26 mouse cellular contexts compared by ENCODE assay signal in genomic region chr7:74022571-74022970, GRCm38 (mm10). TPM values are rescaled to one million over a fixed set of nuclear protein-coding genes. Genes with fewer than 3 reads are reported as not detected.
DNase-seq lines count a peak whose midpoint lies in the region; ATAC-seq lines count a peak whose summit lies in the region.
"Had no signal": no experiment of that assay in that cellular context is flagged by ENCODE, and none has a peak within 500 bp of the region (broad histone marks: within the 10 kb centered on the region; RNA-seq: fewer than 3 reads in every experiment).

No protein-coding gene starts in this region.

- peaks cover 3% of the 10 kb centered on the region; the same call in 1 of the 2 replicates for H3K27me3 ChIP-seq in kidney, embryonic 16.5 days (ENCODE audit: insufficient read depth, low read length)
- no peaks in the 10 kb centered on the region for H3K27me3 ChIP-seq in lung, embryonic 15.5 days

- no peak overlapping the region for H3K9ac ChIP-seq in kidney, embryonic 16.5 days (replicated peaks; ENCODE audit: low read length)
- H3K9ac ChIP-seq in lung, embryonic 15.5 days: no peak overlapping the region
- H3K9ac ChIP-seq: forebrain, embryonic 13.5 days; heart, embryonic 13.5 days; hindbrain, embryonic 14.5 days; liver, embryonic 14.5 days had no signal

- WGBS in kidney, embryonic 16.5 days: 40% methylated on average over 2 of the region's 2 CpGs
- WGBS in lung, embryonic 15.5 days: 29% methylated on average over 2 of the region's 2 CpGs

- H3K4me1 ChIP-seq in kidney, embryonic 16.5 days (ENCODE audit: insufficient read depth, low read length): no peaks in the 10 kb centered on the region
- peaks cover 12% of the 10 kb centered on the region for H3K4me1 ChIP-seq in lung, embryonic 15.5 days
- H3K4me1 ChIP-seq: heart, embryonic 13.5 days had no signal

- H3K27ac ChIP-seq in kidney, embryonic 16.5 days (ENCODE audit: low read length): no peak overlapping the region
- H3K27ac ChIP-seq in lung, embryonic 15.5 days: no peak overlapping the region
- H3K27ac ChIP-seq: forebrain, embryonic 13.5 days; heart, embryonic 13.5 days; hindbrain, embryonic 14.5 days; liver, embryonic 14.5 days; macrophage had no signal

- H3K4me3 ChIP-seq in kidney, embryonic 16.5 days (ENCODE audit: low read length): no peak overlapping the region
- H3K4me3 ChIP-seq in lung, embryonic 15.5 days: no peak overlapping the region
- H3K4me3 ChIP-seq: forebrain, embryonic 13.5 days; heart, embryonic 13.5 days had no signal

- no peaks in the 10 kb centered on the region for H3K36me3 ChIP-seq in kidney, embryonic 16.5 days (ENCODE audit: insufficient read depth, low read length)
- H3K36me3 ChIP-seq in lung, embryonic 15.5 days: no peaks in the 10 kb centered on the region
- H3K36me3 ChIP-seq: heart, embryonic 13.5 days had no signal

- DNase-seq in adrenal gland, adult 2 months: peak; percentile 48
- no peak for DNase-seq in adrenal gland, adult 18-20 months (ENCODE audit: low spot score in 2 of 2)
- no peak for DNase-seq in kidney, postnatal 36 days
- no peak for DNase-seq in lung, postnatal 25 days (ENCODE audit: low spot score)
- peak; percentile 24 for DNase-seq in adrenal gland, postnatal 14 days
- DNase-seq: cerebellum, adult 11 months; cerebellum, adult 9-10 months; cerebellum, postnatal 36 days; gastrocnemius, postnatal 10 days; heart, postnatal 10 days; layer of hippocampus, postnatal 36 days; left cerebral cortex, postnatal 4 days; midbrain, embryonic 14.5 days; right cerebral cortex, postnatal 25 days; thymus, postnatal 14 days had no signal

- H3K4me2 ChIP-seq in kidney, embryonic 16.5 days (replicated peaks; ENCODE audit: low read depth, low read length): no peak overlapping the region
- H3K4me2 ChIP-seq in lung, embryonic 15.5 days: no peak overlapping the region
- H3K4me2 ChIP-seq: forebrain, embryonic 13.5 days; heart, embryonic 13.5 days; hindbrain, embryonic 14.5 days had no signal

- no peaks in the 10 kb centered on the region for H3K9me3 ChIP-seq in kidney, embryonic 16.5 days (ENCODE audit: low read length)
- H3K9me3 ChIP-seq in lung, embryonic 15.5 days: no peaks in the 10 kb centered on the region
- H3K9me3 ChIP-seq: forebrain, embryonic 13.5 days; heart, embryonic 13.5 days had no signal

- ATAC-seq in kidney, embryonic 16.5 days (ENCODE audit: low FRiP score, low TSS enrichment): peak; percentile 63; the same call in 1 of the 2 replicates
- ATAC-seq in lung, embryonic 15.5 days (ENCODE audit: borderline replicate concordance, extremely low read depth, low FRiP score, low TSS enrichment): peak; percentile 35; the same call in 1 of the 2 replicates
- ATAC-seq: activated CD4-positive, CD25-positive, alpha-beta regulatory T cell, adult 4 months; forebrain, embryonic 13.5 days; intestine, postnatal 0 days had no signal

RNA-seq across cellular contexts. Expression of gene St8sia2, which starts 9.1 kb away (rescaled TPM):
- under 1 TPM; 0.32 to 0.55 TPM for total RNA-seq in adrenal gland, adult 2 months (2021)
- 2.6 and 4.5 TPM in 2 replicates for polyA plus RNA-seq in adrenal gland, adult 2 months (2012; rRNA removed)
- total RNA-seq in adrenal gland, adult 18-20 months (2021): under 1 TPM; 0.43 to 0.67 TPM
- polyA plus RNA-seq in kidney, embryonic 16.5 days (2015; fragmentation: Nextera tagmentation; extraction: Ambion mirVana): 9.2 and 13.7 TPM in 2 replicates
- 8.6 and 9.5 TPM in 2 replicates for polyA plus RNA-seq in lung, embryonic 15.5 days (2015; fragmentation: Nextera tagmentation; extraction: Ambion mirVana)
- 1.0 and 2.4 TPM in 2 replicates for total RNA-seq in adrenal gland, postnatal 14 days (2021)
- total RNA-seq: CH12.LX; monocyte, adult 5-6 weeks had no signal
- polyA plus RNA-seq: activated CD4-positive, CD25-positive, alpha-beta regulatory T cell, adult 4 months; macrophage had no signal

Comparison
In these comparisons a context has a peak if more than half of its experiments do, and no peak if none do; other contexts are left out.
1. DNase-seq: peak in adrenal gland, adult 2 months (single experiment) and adrenal gland, postnatal 14 days (single experiment); none in adrenal gland, adult 18-20 months (0 of 2), kidney, postnatal 36 days (0 of 2) and lung, postnatal 25 days (single experiment).